Mouse (Mus musculus): ENCODE measurements around the gene Atg9b. TPM values are rescaled to one million over a fixed set of nuclear protein-coding genes. Genes with fewer than 3 reads are reported as not detected.

Gene Atg9b
- polyA plus RNA-seq, 1 experiment, result 0.39 TPM

DNA sequence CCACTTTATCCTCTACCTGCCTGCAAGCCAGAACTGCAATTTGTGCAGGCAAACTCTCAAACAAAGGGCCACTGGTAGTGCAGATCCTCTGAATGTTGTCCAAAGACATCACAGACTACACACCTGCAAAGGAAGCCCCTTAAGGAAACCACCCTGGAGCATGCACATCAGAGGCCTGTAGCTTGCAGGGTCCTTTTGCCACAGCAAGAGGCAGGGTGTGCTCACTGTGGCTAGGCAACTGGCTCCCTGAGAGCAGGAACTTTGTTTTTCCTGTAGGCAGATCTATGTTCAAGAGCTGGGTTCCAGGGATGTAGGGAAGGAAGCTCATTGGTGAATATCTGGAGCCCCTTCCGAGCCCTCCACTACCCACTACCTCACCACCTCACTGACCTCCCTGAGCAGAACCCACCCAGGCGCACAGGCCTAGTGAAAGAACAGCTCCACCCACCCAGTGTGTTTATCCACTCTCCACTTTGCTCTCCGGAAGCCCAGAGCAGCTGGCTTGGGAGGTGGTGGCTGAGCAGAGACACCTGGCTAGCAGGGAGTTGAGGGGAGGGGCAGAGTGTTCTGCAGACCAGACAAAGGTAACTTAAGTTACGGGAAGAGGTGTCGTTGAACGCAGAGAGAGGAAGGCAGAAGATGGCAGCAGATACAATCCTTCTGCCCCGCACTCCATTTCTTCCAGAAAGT, 44.6 kb downstream of the Atg9b start:
- H3K4me3 ChIP-seq (ENCODE audit: insufficient read depth, low read length), result no peak overlapping the region
- no peak overlapping the region for H3K27ac ChIP-seq (ENCODE audit: insufficient read depth, low read length)
- no peak for TF ChIP-seq POLR2A (IDR thresholded peaks at IDR 0.05; ENCODE audit: low read depth, low read length)
- no peak for TF ChIP-seq CTCF (IDR thresholded peaks at IDR 0.05; ENCODE audit: borderline replicate concordance, insufficient read depth, low read length)
- H3K4me1 ChIP-seq (ENCODE audit: control insufficient read depth, insufficient read depth, low read length), result peaks cover 3% of the 10 kb centered on the region; the same call in 1 of the 2 replicates

- peaks cover 3% of the 10 kb centered on the region; the same call in 1 of the 2 replicates for H3K4me1 ChIP-seq (ENCODE audit: control insufficient read depth, insufficient read depth, low read length)
- TF ChIP-seq POLR2A (IDR thresholded peaks at IDR 0.05; ENCODE audit: low read depth, low read length) (no peak), CTCF (IDR thresholded peaks at IDR 0.05; ENCODE audit: borderline replicate concordance, insufficient read depth, low read length) (no peak)
Measured at GRCm38 (mm10) chr5:24346313-24346712, 45.6 kb downstream of the Atg9b start.

GRCm38 (mm10) chr5:24344477-24345051, 47.4 kb downstream of the Atg9b start:
- Histone ChIP-seq H3K4me3 (ENCODE audit: insufficient read depth, low read length) (no peak overlapping the region), H3K27ac (ENCODE audit: insufficient read depth, low read length) (no peak overlapping the region), H3K4me1 (ENCODE audit: control insufficient read depth, insufficient read depth, low read length) (peaks cover 3% of the 10 kb centered on the region; the same call in 1 of the 2 replicates)
- TF ChIP-seq POLR2A (IDR thresholded peaks at IDR 0.05; ENCODE audit: low read depth, low read length) (no peak), CTCF (IDR thresholded peaks at IDR 0.05; ENCODE audit: borderline replicate concordance, insufficient read depth, low read length) (no peak)

More at GRCm38 (mm10) chr5:24346313-24346712, 45.6 kb downstream of the Atg9b start:
- no peak overlapping the region for H3K27ac ChIP-seq (ENCODE audit: insufficient read depth, low read length)
- no peak overlapping the region for H3K4me3 ChIP-seq (ENCODE audit: insufficient read depth, low read length)

- Histone ChIP-seq H3K4me1 (ENCODE audit: control insufficient read depth, insufficient read depth, low read length) (peaks cover 3% of the 10 kb centered on the region; the same call in 1 of the 2 replicates), H3K4me3 (ENCODE audit: insufficient read depth, low read length) (no peak overlapping the region), H3K27ac (ENCODE audit: insufficient read depth, low read length) (no peak overlapping the region)
- TF ChIP-seq CTCF (IDR thresholded peaks at IDR 0.05; ENCODE audit: borderline replicate concordance, insufficient read depth, low read length) (no peak), POLR2A (IDR thresholded peaks at IDR 0.05; ENCODE audit: low read depth, low read length) (no peak)
Measured at GRCm38 (mm10) chr5:24343977-24344436, 47.9 kb downstream of the Atg9b start.

GRCm38 (mm10) chr5:24343379-24343778, 48.6 kb downstream of the Atg9b start:
- Histone ChIP-seq H3K27ac (ENCODE audit: insufficient read depth, low read length) (no peak overlapping the region), H3K4me3 (ENCODE audit: insufficient read depth, low read length) (no peak overlapping the region), H3K4me1 (ENCODE audit: control insufficient read depth, insufficient read depth, low read length) (no peaks in the 10 kb centered on the region)
- TF ChIP-seq POLR2A (IDR thresholded peaks at IDR 0.05; ENCODE audit: low read depth, low read length) (no peak), CTCF (IDR thresholded peaks at IDR 0.05; ENCODE audit: borderline replicate concordance, insufficient read depth, low read length) (no peak)

DNA sequence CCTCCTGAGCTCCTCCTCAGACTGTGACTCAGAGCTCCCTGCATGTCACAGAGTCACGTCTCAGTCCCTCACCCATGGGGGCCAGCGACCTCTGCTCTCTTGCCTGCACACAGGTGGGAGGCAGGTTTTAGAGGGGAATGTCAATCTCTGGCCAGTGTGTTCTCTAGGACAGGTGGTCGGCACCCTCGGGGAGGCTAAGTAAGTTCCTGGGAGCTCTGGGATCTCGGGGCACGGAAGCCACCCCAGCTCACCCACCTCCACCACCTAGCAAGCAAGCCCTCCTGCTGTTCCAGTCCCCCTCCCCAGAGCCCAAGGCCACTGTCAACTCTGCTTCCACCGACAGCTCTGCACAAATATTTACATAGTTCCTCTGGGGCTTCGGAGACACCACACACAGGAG, 49.0 kb downstream of the Atg9b start:
- Histone ChIP-seq H3K27ac (ENCODE audit: insufficient read depth, low read length) (no peak overlapping the region), H3K4me1 (ENCODE audit: control insufficient read depth, insufficient read depth, low read length) (no peaks in the 10 kb centered on the region), H3K4me3 (ENCODE audit: insufficient read depth, low read length) (no peak overlapping the region)
- TF ChIP-seq POLR2A (IDR thresholded peaks at IDR 0.05; ENCODE audit: low read depth, low read length), result no peak
- no peak for TF ChIP-seq CTCF (IDR thresholded peaks at IDR 0.05; ENCODE audit: borderline replicate concordance, insufficient read depth, low read length)

DNA sequence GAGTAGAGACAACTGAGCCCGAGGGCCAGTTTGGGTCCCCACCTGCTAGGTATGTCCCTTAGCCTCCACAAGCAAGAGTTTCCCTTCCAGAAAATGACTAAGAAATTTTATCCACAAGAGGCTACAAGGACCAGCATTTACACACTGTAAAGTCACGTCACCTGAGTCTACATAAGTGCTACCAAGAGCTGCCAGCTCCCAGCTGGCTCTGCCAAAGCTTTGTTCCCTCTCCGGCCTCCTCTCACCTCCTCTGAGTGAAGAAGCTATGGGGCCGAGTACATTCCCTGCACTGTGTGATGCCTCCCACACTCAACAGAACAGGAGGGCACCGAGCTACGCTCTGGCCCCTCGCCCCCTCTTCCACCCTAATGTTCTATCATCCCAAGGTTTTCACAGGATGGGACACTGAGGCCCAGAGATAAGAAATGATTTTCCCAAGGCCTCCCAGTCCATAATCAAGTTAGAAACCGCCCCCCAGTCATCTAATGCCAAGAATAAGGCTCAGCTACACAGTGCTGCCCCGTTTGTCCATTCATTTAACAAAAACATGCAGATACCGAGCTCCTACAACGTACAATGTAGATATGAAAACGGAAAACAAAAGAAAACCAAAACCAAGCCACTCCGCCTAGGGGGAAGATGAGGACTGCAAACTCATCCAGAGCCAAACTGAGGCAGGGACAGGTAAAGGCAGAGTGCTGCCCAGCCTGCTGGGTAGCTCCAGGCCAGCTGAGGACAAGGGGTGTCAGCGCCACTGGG, 49.6 kb downstream of the Atg9b start:
- no peak overlapping the region for H3K4me3 ChIP-seq (ENCODE audit: insufficient read depth, low read length)
- H3K4me1 ChIP-seq (ENCODE audit: control insufficient read depth, insufficient read depth, low read length), result no peaks in the 10 kb centered on the region
- TF ChIP-seq CTCF (IDR thresholded peaks at IDR 0.05; ENCODE audit: borderline replicate concordance, insufficient read depth, low read length) (no peak), POLR2A (IDR thresholded peaks at IDR 0.05; ENCODE audit: low read depth, low read length) (no peak)
- no peak overlapping the region for H3K27ac ChIP-seq (ENCODE audit: insufficient read depth, low read length)

DNA sequence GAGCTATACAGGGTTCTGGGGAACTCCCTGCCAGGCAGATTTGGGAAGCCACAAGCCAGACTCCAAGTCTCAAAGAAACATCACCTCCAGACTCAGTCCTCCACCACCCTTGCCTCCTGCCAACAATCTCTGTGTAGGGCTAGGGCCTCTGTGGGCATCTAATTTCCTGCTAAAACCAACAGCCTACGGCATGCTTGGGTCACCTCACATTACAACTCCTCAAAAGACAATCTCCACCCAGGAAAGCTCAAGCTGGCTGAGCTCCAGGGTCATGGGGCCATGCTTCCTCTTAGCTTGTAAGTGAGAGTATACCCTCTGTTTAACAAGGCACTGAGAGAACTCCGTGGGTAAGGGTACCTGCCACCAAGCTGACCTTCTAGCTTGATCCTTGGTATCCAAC, 54.1 kb downstream of the Atg9b start:
- Histone ChIP-seq H3K4me1 (ENCODE audit: control insufficient read depth, insufficient read depth, low read length) (0 out of 2 replicates have a peak, but pooled peaks cover 3% of the 10 kb centered on the region), H3K27ac (ENCODE audit: insufficient read depth, low read length) (no peak overlapping the region), H3K4me3 (ENCODE audit: insufficient read depth, low read length) (no peak overlapping the region)
- TF ChIP-seq CTCF (IDR thresholded peaks at IDR 0.05; ENCODE audit: borderline replicate concordance, insufficient read depth, low read length), result no peak
- no peak for TF ChIP-seq POLR2A (IDR thresholded peaks at IDR 0.05; ENCODE audit: low read depth, low read length)

- TF ChIP-seq CTCF (IDR thresholded peaks at IDR 0.05; ENCODE audit: borderline replicate concordance, insufficient read depth, low read length) (no peak), POLR2A (IDR thresholded peaks at IDR 0.05; ENCODE audit: low read depth, low read length) (no peak)
- Histone ChIP-seq H3K4me1 (ENCODE audit: control insufficient read depth, insufficient read depth, low read length) (peaks cover 5% of the 10 kb centered on the region; the same call in 1 of the 2 replicates), H3K4me3 (ENCODE audit: insufficient read depth, low read length) (no peak overlapping the region), H3K27ac (ENCODE audit: insufficient read depth, low read length) (no peak overlapping the region)
Measured at GRCm38 (mm10) chr5:24337366-24337765, 54.6 kb downstream of the Atg9b start.

Measured in embryonic fibroblast, embryonic 13.5 days (primary cell).